Mouse (Mus musculus): Measurements from ENCODE around the gene Cmtr2.

The Cmtr2 gene

GRCm38 (mm10) chr8:110266741-110267140, 51.3 kb downstream of the Cmtr2 start, which contains the start of gene Hydin:
TSS of gene Hydin (plus strand) at chr8:110266977.
- peak; percentile 55 for DNase-seq

- no peak for DNase-seq
Observed at GRCm38 (mm10) chr8:110267268-110267667, 51.8 kb downstream of the Cmtr2 start.

- peak; percentile 64 for DNase-seq
Observed at GRCm38 (mm10) chr8:110270659-110271058, 55.2 kb downstream of the Cmtr2 start.

GRCm38 (mm10) chr8:110273394-110273793, 57.9 kb downstream of the Cmtr2 start:
- DNase-seq, result no peak
